Mouse (Mus musculus): ENCODE measurements around the gene Khdc4. TPM values are rescaled to one million over a fixed set of nuclear protein-coding genes. Genes with fewer than 3 reads are reported as not detected.

Gene Khdc4
- polyA plus RNA-seq, 1 experiment from 2014 or later = 103 TPM

DNA sequence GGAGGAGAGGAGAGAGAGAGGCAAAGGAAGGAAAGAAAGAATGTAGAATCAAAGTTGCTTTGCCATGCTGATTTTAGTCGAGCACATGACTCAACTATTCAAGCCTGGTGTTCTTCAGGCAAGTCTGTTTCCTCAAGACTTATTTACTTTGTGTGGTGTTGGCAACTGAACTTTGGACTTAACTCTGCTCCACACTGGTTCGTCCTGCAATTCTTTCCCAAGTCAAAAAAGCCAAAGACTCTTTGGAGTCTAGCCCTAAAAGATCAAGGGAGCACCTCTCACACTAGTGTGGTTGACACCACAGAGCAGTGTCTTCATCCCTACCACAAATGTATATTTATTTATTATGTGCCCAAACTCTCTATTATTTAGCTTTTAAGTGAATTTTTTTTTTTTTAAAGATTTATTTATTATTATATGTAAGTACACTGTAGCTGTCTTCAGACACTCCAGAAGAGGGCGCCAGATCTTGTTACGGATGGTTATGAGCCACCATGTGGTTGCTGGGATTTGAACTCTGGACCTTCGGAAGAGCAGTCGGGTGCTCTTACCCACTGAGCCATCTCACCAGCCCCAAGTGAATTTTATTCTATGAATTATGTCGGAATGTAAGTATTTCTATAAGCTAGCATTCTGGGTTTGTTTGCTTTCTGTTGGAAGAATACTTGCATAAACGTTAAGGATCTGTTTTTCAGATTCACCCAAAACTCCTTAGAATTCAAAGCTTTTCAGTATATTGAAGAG, 1.2 kb upstream of the Khdc4 start:
- Histone ChIP-seq H3K9ac (ENCODE audit: low read depth, low read length) (peak overlapping the region; percentile 99; the same call in 1 of the 2 replicates), H3K27ac (ENCODE audit: low read depth, low read length) (peak overlapping the region; percentile 93; the same call in 1 of the 2 replicates)

DNA sequence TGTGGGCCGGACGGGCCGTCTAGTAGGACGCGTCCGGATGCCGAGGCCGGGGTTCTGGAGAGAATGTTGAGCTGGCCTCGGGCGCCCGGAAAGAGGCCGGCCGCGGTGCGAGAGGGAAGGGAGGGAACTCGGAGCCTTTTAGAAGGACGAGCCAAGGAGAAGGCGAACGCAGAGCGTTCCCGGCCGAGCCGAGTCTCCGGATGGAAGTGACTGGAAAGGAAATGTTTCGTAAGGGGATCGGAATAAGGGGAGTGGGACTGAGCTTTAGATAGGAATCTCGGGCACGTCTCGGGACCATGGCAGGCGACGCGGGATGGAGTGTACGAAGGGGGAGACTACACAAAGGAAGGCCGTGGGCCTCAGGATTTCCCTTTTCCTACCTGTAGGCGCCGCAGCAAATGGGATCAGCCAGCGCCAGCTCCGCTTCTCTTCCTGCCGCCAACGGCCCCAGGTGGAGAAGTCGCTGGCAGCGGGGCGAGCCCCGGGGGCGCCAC, 402 bp downstream of the Khdc4 start:
- Histone ChIP-seq H3K4me3 (ENCODE audit: low read length) (peak overlapping the region; percentile 99), H3K9me3 (ENCODE audit: control insufficient read depth, low read length) (no peaks in the 10 kb centered on the region), H3K9ac (ENCODE audit: low read depth, low read length) (peak overlapping the region; percentile 99), H3K27me3 (ENCODE audit: control insufficient read depth, insufficient read depth, low read length) (no peaks in the 10 kb centered on the region), H3K4me1 (ENCODE audit: control insufficient read depth, insufficient read depth, low read length) (peaks cover 7% of the 10 kb centered on the region; the same call in 1 of the 2 replicates), H3K36me3 (ENCODE audit: control insufficient read depth, insufficient read depth, low read length) (peaks cover 34% of the 10 kb centered on the region), H3K27ac (ENCODE audit: low read depth, low read length) (peak overlapping the region; percentile 98), H3K4me2 (replicated peaks; ENCODE audit: low read depth, low read length) (peak overlapping the region; percentile 94)
- peak; percentile 67 for ATAC-seq (ENCODE audit: low FRiP score, low TSS enrichment)
- WGBS = under 1% methylated on average over 43 of the region's 45 CpGs

More for the DNA sequence above, 1.2 kb upstream of the Khdc4 start:
- peak overlapping the region; percentile 57 for H3K4me2 ChIP-seq (replicated peaks; ENCODE audit: low read depth, low read length)
- no peak for ATAC-seq (ENCODE audit: low FRiP score, low TSS enrichment)
- 63% methylated on average over 7 of the region's 8 CpGs for WGBS
- peaks cover 18% of the 10 kb centered on the region for H3K36me3 ChIP-seq (ENCODE audit: control insufficient read depth, insufficient read depth, low read length)
- no peaks in the 10 kb centered on the region for H3K9me3 ChIP-seq (ENCODE audit: control insufficient read depth, low read length)
- H3K27me3 ChIP-seq (ENCODE audit: control insufficient read depth, insufficient read depth, low read length) = no peaks in the 10 kb centered on the region
- H3K4me1 ChIP-seq (ENCODE audit: control insufficient read depth, insufficient read depth, low read length) = peaks cover 7% of the 10 kb centered on the region; the same call in 1 of the 2 replicates
- peak overlapping the region; percentile 99 for H3K4me3 ChIP-seq (ENCODE audit: low read length)

DNA sequence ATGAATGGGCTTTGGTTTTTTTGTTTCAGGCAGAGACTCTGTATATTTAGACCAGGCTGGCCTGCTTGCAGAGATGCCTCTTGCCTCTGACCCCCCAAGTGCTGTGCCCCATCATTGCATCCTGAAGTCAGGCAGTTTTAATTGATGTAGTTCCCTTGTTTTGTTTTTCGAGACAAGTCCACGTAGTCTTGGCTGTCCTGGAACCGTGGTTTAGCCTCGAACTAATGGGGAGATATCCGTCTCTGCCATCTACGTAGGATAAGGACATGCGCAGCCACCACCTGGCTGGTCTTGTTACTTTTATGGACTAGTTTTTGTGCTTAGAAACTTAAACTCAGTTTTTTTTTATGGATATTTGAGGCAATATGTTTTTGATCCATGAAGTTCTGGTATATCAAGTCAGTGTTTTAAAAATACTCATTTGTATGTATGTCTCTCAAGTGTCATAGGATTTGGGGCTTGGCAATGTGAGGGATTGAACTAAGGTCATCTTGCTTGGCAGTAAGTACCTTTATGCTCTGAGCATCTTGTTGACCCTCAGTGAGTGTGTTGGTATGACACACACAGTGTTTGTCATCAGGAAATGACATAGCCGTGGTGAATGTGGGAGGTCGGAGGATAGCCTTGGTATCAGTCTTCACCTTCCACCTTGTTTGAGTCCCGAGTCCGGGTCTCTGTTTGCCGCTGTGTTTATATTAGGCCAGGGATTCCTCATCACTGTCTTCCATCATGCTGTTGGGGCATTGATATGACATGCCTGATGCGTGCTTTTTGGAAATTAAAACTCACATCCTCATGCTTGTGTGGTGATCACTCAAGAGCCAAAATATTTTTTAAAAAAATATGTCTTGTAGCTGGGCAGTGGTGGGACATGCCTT, 1.4 kb downstream of the Khdc4 start:
- H3K9me3 ChIP-seq (ENCODE audit: control insufficient read depth, low read length) = no peaks in the 10 kb centered on the region
- peak overlapping the region; percentile 99 for H3K9ac ChIP-seq (ENCODE audit: low read depth, low read length)
- no peak for ATAC-seq (ENCODE audit: low FRiP score, low TSS enrichment)
- peaks cover 7% of the 10 kb centered on the region; the same call in 1 of the 2 replicates for H3K4me1 ChIP-seq (ENCODE audit: control insufficient read depth, insufficient read depth, low read length)
- no peaks in the 10 kb centered on the region for H3K27me3 ChIP-seq (ENCODE audit: control insufficient read depth, insufficient read depth, low read length)
- peak overlapping the region; percentile 94 for H3K4me2 ChIP-seq (replicated peaks; ENCODE audit: low read depth, low read length)
- WGBS = 31% methylated on average over 13 of the region's 13 CpGs
- H3K27ac ChIP-seq (ENCODE audit: low read depth, low read length) = no peak overlapping the region
- H3K4me3 ChIP-seq (ENCODE audit: low read length) = peak overlapping the region; percentile 99
- H3K36me3 ChIP-seq (ENCODE audit: control insufficient read depth, insufficient read depth, low read length) = peaks cover 42% of the 10 kb centered on the region

DNA sequence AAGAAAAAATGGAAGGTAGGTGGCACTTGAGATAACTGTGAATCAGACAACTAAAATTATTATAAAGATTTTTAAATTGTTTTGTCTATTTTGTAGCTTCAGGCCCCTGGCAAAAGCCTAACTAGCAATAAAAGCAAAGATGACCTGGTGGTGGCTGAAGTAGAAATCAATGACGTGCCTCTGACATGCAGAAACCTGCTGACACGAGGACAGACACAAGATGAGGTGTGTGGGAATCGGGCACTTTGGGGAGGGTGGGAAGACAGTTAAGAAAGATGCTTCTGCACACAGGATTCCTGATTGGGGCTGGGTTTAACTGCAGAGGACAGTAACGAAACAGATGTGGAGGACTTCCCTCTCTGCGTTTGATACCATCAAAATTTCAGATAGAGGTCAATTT, 3.5 kb downstream of the Khdc4 start:
- WGBS = 89% methylated on average over 5 of the region's 5 CpGs
- H3K36me3 ChIP-seq (ENCODE audit: control insufficient read depth, insufficient read depth, low read length) = peaks cover 61% of the 10 kb centered on the region
- no peak overlapping the region for H3K9ac ChIP-seq (ENCODE audit: low read depth, low read length)
- no peak overlapping the region for H3K4me2 ChIP-seq (replicated peaks; ENCODE audit: low read depth, low read length)
- H3K27ac ChIP-seq (ENCODE audit: low read depth, low read length) = no peak overlapping the region
- H3K4me3 ChIP-seq (ENCODE audit: low read length) = no peak overlapping the region
- no peaks in the 10 kb centered on the region for H3K9me3 ChIP-seq (ENCODE audit: control insufficient read depth, low read length)
- H3K4me1 ChIP-seq (ENCODE audit: control insufficient read depth, insufficient read depth, low read length) = peaks cover 7% of the 10 kb centered on the region; the same call in 1 of the 2 replicates
- no peak for ATAC-seq (ENCODE audit: low FRiP score, low TSS enrichment)
- no peaks in the 10 kb centered on the region for H3K27me3 ChIP-seq (ENCODE audit: control insufficient read depth, insufficient read depth, low read length)

DNA sequence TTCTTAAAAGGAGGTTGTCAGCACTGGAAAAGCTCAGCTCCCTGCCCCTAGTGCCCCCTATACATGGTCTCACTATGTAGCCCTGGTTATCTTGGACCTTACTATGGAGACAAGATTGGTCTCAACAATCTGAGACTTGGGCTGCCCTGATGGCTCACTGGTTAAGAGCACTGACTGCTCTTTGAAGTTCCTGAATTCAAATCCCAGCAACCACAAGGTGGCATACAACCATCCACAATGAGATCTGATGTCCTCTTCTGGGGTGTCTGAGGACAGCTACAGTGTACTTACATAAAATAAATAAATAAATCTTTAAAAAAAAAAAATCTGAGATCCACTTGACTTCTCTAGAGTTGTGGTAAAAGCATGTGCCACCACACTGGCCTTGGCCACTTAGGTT, 9.9 kb downstream of the Khdc4 start:
- ATAC-seq (ENCODE audit: low FRiP score, low TSS enrichment) = no peak
- H3K9me3 ChIP-seq (ENCODE audit: control insufficient read depth, low read length) = no peaks in the 10 kb centered on the region
- no peaks in the 10 kb centered on the region for H3K27me3 ChIP-seq (ENCODE audit: control insufficient read depth, insufficient read depth, low read length)
- H3K9ac ChIP-seq (ENCODE audit: low read depth, low read length) = no peak overlapping the region
- no peak overlapping the region for H3K4me3 ChIP-seq (ENCODE audit: low read length)
- no peak overlapping the region for H3K4me2 ChIP-seq (replicated peaks; ENCODE audit: low read depth, low read length)
- H3K27ac ChIP-seq (ENCODE audit: low read depth, low read length) = no peak overlapping the region
- no peaks in the 10 kb centered on the region for H3K4me1 ChIP-seq (ENCODE audit: control insufficient read depth, insufficient read depth, low read length)
- H3K36me3 ChIP-seq (ENCODE audit: control insufficient read depth, insufficient read depth, low read length) = peaks cover 95% of the 10 kb centered on the region

DNA sequence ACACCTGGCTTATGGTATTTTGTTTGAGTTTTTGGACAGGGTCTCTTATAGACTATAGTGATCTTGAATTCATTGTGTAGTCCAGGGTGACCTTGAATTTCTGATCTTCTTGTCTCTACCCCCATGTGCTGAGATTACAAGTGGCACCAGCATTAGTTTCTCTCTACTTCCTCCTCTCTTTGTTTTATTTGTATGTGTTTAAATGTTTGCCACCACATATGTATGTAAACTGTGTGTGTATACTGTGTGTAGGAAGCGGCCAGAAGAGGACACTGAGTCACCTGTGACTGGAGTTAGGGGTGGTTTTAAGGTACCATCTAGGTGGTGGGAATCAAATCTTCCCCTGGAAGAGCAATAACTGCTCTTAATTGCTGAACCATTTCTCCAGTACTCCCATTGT, 12.4 kb downstream of the Khdc4 start:
- H3K27me3 ChIP-seq (ENCODE audit: control insufficient read depth, insufficient read depth, low read length) = no peaks in the 10 kb centered on the region
- H3K4me3 ChIP-seq (ENCODE audit: low read length) = no peak overlapping the region
- no peak overlapping the region for H3K4me2 ChIP-seq (replicated peaks; ENCODE audit: low read depth, low read length)
- H3K36me3 ChIP-seq (ENCODE audit: control insufficient read depth, insufficient read depth, low read length) = peaks cover 95% of the 10 kb centered on the region
- no peak overlapping the region for H3K9ac ChIP-seq (ENCODE audit: low read depth, low read length)
- H3K9me3 ChIP-seq (ENCODE audit: control insufficient read depth, low read length) = no peaks in the 10 kb centered on the region
- H3K4me1 ChIP-seq (ENCODE audit: control insufficient read depth, insufficient read depth, low read length) = no peaks in the 10 kb centered on the region
- no peak for ATAC-seq (ENCODE audit: low FRiP score, low TSS enrichment)
- 96% methylated on average over 1 of the region's 1 CpGs for whole genome bisulfite sequencing
- no peak overlapping the region for H3K27ac ChIP-seq (ENCODE audit: low read depth, low read length)

DNA sequence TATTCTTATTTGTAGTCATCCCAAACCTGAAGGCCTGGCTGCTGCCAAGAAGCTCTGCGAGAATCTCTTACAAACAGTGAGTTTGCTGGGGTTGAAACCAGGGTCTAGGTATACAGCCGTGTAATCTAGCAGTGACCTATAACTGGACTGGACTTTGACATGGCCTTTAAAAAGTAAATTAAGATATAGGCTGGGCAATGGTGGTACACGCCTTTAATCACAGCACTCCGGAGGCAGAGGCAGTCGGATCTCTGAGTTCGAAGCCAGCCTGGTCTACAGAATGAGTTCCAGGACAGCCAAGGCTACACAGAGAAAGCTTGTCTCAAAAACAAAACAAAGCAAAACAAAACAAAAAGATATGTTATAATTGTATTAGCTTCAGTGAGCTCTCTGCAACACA, 13.2 kb downstream of the Khdc4 start:
- Histone ChIP-seq H3K9ac (ENCODE audit: low read depth, low read length) (no peak overlapping the region), H3K27ac (ENCODE audit: low read depth, low read length) (no peak overlapping the region), H3K9me3 (ENCODE audit: control insufficient read depth, low read length) (no peaks in the 10 kb centered on the region), H3K4me1 (ENCODE audit: control insufficient read depth, insufficient read depth, low read length) (no peaks in the 10 kb centered on the region), H3K36me3 (ENCODE audit: control insufficient read depth, insufficient read depth, low read length) (peaks cover 95% of the 10 kb centered on the region), H3K4me3 (ENCODE audit: low read length) (no peak overlapping the region), H3K27me3 (ENCODE audit: control insufficient read depth, insufficient read depth, low read length) (no peaks in the 10 kb centered on the region), H3K4me2 (replicated peaks; ENCODE audit: low read depth, low read length) (no peak overlapping the region)
- 95% methylated on average over 6 of the region's 6 CpGs for WGBS
- no peak for ATAC-seq (ENCODE audit: low FRiP score, low TSS enrichment)

DNA sequence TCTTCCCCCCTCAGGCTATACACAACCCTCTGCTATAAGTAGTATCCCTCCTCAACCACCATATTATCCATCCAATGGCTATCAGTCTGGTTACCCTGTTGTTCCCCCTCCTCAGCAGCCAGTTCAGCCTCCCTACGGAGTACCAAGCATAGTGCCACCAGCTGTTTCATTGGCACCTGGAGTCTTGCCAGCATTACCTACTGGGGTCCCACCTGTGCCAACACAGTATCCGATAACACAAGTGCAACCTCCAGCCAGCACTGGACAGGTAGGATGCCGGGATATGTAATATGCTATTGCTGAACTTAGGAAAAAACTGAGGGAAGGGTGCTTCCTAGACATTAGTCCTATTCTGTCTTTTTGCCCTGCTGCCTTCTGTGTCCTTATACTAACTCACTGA, 14.6 kb downstream of the Khdc4 start:
- no peaks in the 10 kb centered on the region for H3K4me1 ChIP-seq (ENCODE audit: control insufficient read depth, insufficient read depth, low read length)
- WGBS = 95% methylated on average over 3 of the region's 3 CpGs
- H3K27me3 ChIP-seq (ENCODE audit: control insufficient read depth, insufficient read depth, low read length) = no peaks in the 10 kb centered on the region
- no peak overlapping the region for H3K9ac ChIP-seq (ENCODE audit: low read depth, low read length)
- H3K4me3 ChIP-seq (ENCODE audit: low read length) = no peak overlapping the region
- no peak overlapping the region for H3K4me2 ChIP-seq (replicated peaks; ENCODE audit: low read depth, low read length)
- no peaks in the 10 kb centered on the region for H3K9me3 ChIP-seq (ENCODE audit: control insufficient read depth, low read length)
- H3K36me3 ChIP-seq (ENCODE audit: control insufficient read depth, insufficient read depth, low read length) = peaks cover 96% of the 10 kb centered on the region
- no peak for ATAC-seq (ENCODE audit: low FRiP score, low TSS enrichment)
- no peak overlapping the region for H3K27ac ChIP-seq (ENCODE audit: low read depth, low read length)

DNA sequence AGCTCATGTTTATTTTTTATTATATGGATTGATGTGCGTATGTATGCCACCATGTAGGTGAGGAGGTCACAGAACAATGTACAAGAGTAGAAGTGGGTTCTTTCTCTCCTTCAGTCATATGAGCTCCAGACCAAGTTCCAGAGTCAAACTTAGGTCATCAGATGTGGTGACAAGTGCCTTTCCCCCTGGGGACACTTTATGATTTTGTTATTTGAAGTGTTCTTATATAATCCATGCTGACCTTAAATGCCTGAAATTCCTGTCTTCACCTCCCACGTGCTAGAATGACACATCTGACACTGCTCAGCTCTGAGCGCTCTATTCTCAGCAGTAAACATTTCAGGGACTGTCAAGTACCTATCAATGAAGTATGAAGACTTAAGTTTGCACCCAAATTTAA, 15.6 kb downstream of the Khdc4 start:
- no peaks in the 10 kb centered on the region for H3K4me1 ChIP-seq (ENCODE audit: control insufficient read depth, insufficient read depth, low read length)
- H3K9ac ChIP-seq (ENCODE audit: low read depth, low read length) = no peak overlapping the region
- no peaks in the 10 kb centered on the region for H3K27me3 ChIP-seq (ENCODE audit: control insufficient read depth, insufficient read depth, low read length)
- WGBS = 70% methylated on average over 3 of the region's 3 CpGs
- H3K4me3 ChIP-seq (ENCODE audit: low read length) = no peak overlapping the region
- no peak overlapping the region for H3K27ac ChIP-seq (ENCODE audit: low read depth, low read length)
- peaks cover 96% of the 10 kb centered on the region for H3K36me3 ChIP-seq (ENCODE audit: control insufficient read depth, insufficient read depth, low read length)
- no peak for ATAC-seq (ENCODE audit: low FRiP score, low TSS enrichment)
- H3K9me3 ChIP-seq (ENCODE audit: control insufficient read depth, low read length) = no peaks in the 10 kb centered on the region
- H3K4me2 ChIP-seq (replicated peaks; ENCODE audit: low read depth, low read length) = no peak overlapping the region
